Mouse (Mus musculus): ENCODE results near the gene 1700020N01Rik. TPM values are rescaled to one million over a fixed set of nuclear protein-coding genes. Genes with fewer than 3 reads are reported as not detected.

Gene 1700020N01Rik
- polyA plus RNA-seq, 2 experiments = not detected

- Histone ChIP-seq H3K27ac (no peak overlapping the region), H3K36me3 (replicated peaks; ENCODE audit: control insufficient read depth, insufficient read depth, low read depth) (no peaks in the 10 kb centered on the region), H3K27me3 (ENCODE audit: control insufficient read depth, insufficient read depth, low read length) (no peaks in the 10 kb centered on the region), H3K4me2 (ENCODE audit: low read depth) (no peak overlapping the region), H3K9ac (replicated peaks) (no peak overlapping the region), H3K4me3 (ENCODE audit: insufficient read depth in 1 of 2, low read depth in 2 of 2, low read length in 2 of 2) (no peak overlapping the region), H3K9me3 (ENCODE audit: control insufficient read depth, low read length) (no peaks in the 10 kb centered on the region), H3K4me1 (replicated peaks; ENCODE audit: control insufficient read depth in 2 of 2, insufficient read depth in 2 of 2, low read length in 1 of 2) (no peaks in the 10 kb centered on the region)
- ATAC-seq (ENCODE audit: insufficient read depth) = no peak
- no peak for DNase-seq (ENCODE audit: low read depth in 3 of 3, low spot score in 3 of 3)
- no peak for TF ChIP-seq EP300 (IDR thresholded peaks at IDR 0.05; ENCODE audit: low read depth)
- no peak for TF ChIP-seq CTCF (IDR thresholded peaks at IDR 0.05; ENCODE audit: low read depth)
- WGBS (ENCODE audit: insufficient replicate concordance) = 58% methylated on average over 5 of the region's 5 CpGs
Observed at GRCm38 (mm10) chr10:21628555-21628954, 35.6 kb downstream of the 1700020N01Rik start.

GRCm38 (mm10) chr10:21629031-21629740 is 36.2 kb downstream of the 1700020N01Rik start:
- no peak for DNase-seq (ENCODE audit: low read depth in 3 of 3, low spot score in 3 of 3)
- WGBS (ENCODE audit: insufficient replicate concordance) = 66% methylated on average over 10 of the region's 10 CpGs
- Histone ChIP-seq H3K9me3 (ENCODE audit: control insufficient read depth, low read length) (no peaks in the 10 kb centered on the region), H3K9ac (replicated peaks) (no peak overlapping the region), H3K4me3 (ENCODE audit: insufficient read depth in 1 of 2, low read depth in 2 of 2, low read length in 2 of 2) (no peak overlapping the region), H3K27ac (no peak overlapping the region), H3K4me1 (replicated peaks; ENCODE audit: control insufficient read depth in 2 of 2, insufficient read depth in 2 of 2, low read length in 1 of 2) (no peaks in the 10 kb centered on the region), H3K4me2 (ENCODE audit: low read depth) (no peak overlapping the region), H3K27me3 (ENCODE audit: control insufficient read depth, insufficient read depth, low read length) (no peaks in the 10 kb centered on the region), H3K36me3 (replicated peaks; ENCODE audit: control insufficient read depth, insufficient read depth, low read depth) (no peaks in the 10 kb centered on the region)
- ATAC-seq (ENCODE audit: insufficient read depth) = no peak
- TF ChIP-seq EP300 (IDR thresholded peaks at IDR 0.05; ENCODE audit: low read depth) (no peak), CTCF (IDR thresholded peaks at IDR 0.05; ENCODE audit: low read depth) (no peak)

- no peaks in the 10 kb centered on the region for H3K27me3 ChIP-seq (ENCODE audit: control insufficient read depth, insufficient read depth, low read length)
- no peak for TF ChIP-seq CTCF (IDR thresholded peaks at IDR 0.05; ENCODE audit: low read depth)
- no peak for TF ChIP-seq EP300 (IDR thresholded peaks at IDR 0.05; ENCODE audit: low read depth)
- no peaks in the 10 kb centered on the region for H3K36me3 ChIP-seq (replicated peaks; ENCODE audit: control insufficient read depth, insufficient read depth, low read depth)
- no peak for ATAC-seq (ENCODE audit: insufficient read depth)
- WGBS (ENCODE audit: insufficient replicate concordance) = 53% methylated on average over 1 of the region's 1 CpGs
- H3K4me3 ChIP-seq (ENCODE audit: insufficient read depth in 1 of 2, low read depth in 2 of 2, low read length in 2 of 2) = no peak overlapping the region
- no peak overlapping the region for H3K9ac ChIP-seq (replicated peaks)
- H3K4me1 ChIP-seq (replicated peaks; ENCODE audit: control insufficient read depth in 2 of 2, insufficient read depth in 2 of 2, low read length in 1 of 2) = no peaks in the 10 kb centered on the region
- H3K4me2 ChIP-seq (ENCODE audit: low read depth) = no peak overlapping the region
- H3K9me3 ChIP-seq (ENCODE audit: control insufficient read depth, low read length) = no peaks in the 10 kb centered on the region
- no peak for DNase-seq (ENCODE audit: low read depth in 3 of 3, low spot score in 3 of 3)
- no peak overlapping the region for H3K27ac ChIP-seq
Observed at GRCm38 (mm10) chr10:21631481-21631880, 38.5 kb downstream of the 1700020N01Rik start.

GRCm38 (mm10) chr10:21632687-21633086 is 39.7 kb downstream of the 1700020N01Rik start:
- Histone ChIP-seq H3K9me3 (ENCODE audit: control insufficient read depth, low read length) (no peaks in the 10 kb centered on the region), H3K27ac (no peak overlapping the region), H3K27me3 (ENCODE audit: control insufficient read depth, insufficient read depth, low read length) (no peaks in the 10 kb centered on the region), H3K36me3 (replicated peaks; ENCODE audit: control insufficient read depth, insufficient read depth, low read depth) (no peaks in the 10 kb centered on the region), H3K4me3 (ENCODE audit: insufficient read depth in 1 of 2, low read depth in 2 of 2, low read length in 2 of 2) (no peak overlapping the region), H3K4me2 (ENCODE audit: low read depth) (no peak overlapping the region), H3K4me1 (replicated peaks; ENCODE audit: control insufficient read depth in 2 of 2, insufficient read depth in 2 of 2, low read length in 1 of 2) (no peaks in the 10 kb centered on the region; a peak in 1 of 4 replicates), H3K9ac (replicated peaks) (no peak overlapping the region)
- 41% methylated on average over 5 of the region's 5 CpGs for WGBS (ENCODE audit: insufficient replicate concordance)
- TF ChIP-seq EP300 (IDR thresholded peaks at IDR 0.05; ENCODE audit: low read depth) (no peak), CTCF (IDR thresholded peaks at IDR 0.05; ENCODE audit: low read depth) (no peak)
- DNase-seq (ENCODE audit: low read depth in 3 of 3, low spot score in 3 of 3) (no peak), ATAC-seq (ENCODE audit: insufficient read depth) (no peak)

- Histone ChIP-seq H3K9me3 (ENCODE audit: control insufficient read depth, low read length) (no peaks in the 10 kb centered on the region), H3K27me3 (ENCODE audit: control insufficient read depth, insufficient read depth, low read length) (no peaks in the 10 kb centered on the region), H3K36me3 (replicated peaks; ENCODE audit: control insufficient read depth, insufficient read depth, low read depth) (no peaks in the 10 kb centered on the region), H3K4me1 (replicated peaks; ENCODE audit: control insufficient read depth in 2 of 2, insufficient read depth in 2 of 2, low read length in 1 of 2) (no peaks in the 10 kb centered on the region; a peak in 1 of 4 replicates), H3K9ac (replicated peaks) (no peak overlapping the region), H3K4me2 (ENCODE audit: low read depth) (no peak overlapping the region), H3K4me3 (ENCODE audit: insufficient read depth in 1 of 2, low read depth in 2 of 2, low read length in 2 of 2) (no peak overlapping the region), H3K27ac (no peak overlapping the region)
- no peak for ATAC-seq (ENCODE audit: insufficient read depth)
- WGBS (ENCODE audit: insufficient replicate concordance) = 53% methylated on average over 4 of the region's 4 CpGs
- DNase-seq (ENCODE audit: low read depth in 3 of 3, low spot score in 3 of 3) = no peak
- TF ChIP-seq EP300 (IDR thresholded peaks at IDR 0.05; ENCODE audit: low read depth) (no peak), CTCF (IDR thresholded peaks at IDR 0.05; ENCODE audit: low read depth) (no peak)
Observed at GRCm38 (mm10) chr10:21635988-21636710, 43.2 kb downstream of the 1700020N01Rik start.

All from liver, embryonic 14.5 days (tissue).